Mouse (Mus musculus) kidney, embryonic 16.5 days (tissue): ENCODE data around the gene Krtap4-6. TPM values are rescaled to one million over a fixed set of nuclear protein-coding genes. Genes with fewer than 3 reads are reported as not detected.
"Not testable (repeated sequence)": the region's sequence is repeated elsewhere in the genome, so short reads cannot be mapped to it uniquely, and the experiment has no call there.

ENCODE experiments used
- ATAC-seq: fragments of 200-750 bp; cut with Nextera tagmentation; 2 replicates; pipeline ENCODE4 v1.8.0; 2017; ENCODE audit warnings: moderate TSS enrichment; ENCODE audit not compliant: low FRiP score, low TSS enrichment
- H3K27ac ChIP-seq: fragments of 300-500 bp; sonication (generic); 2 replicates; pipeline ENCODE4 v1.5.1; 2014; ENCODE audit warnings: low read length
- H3K27me3 ChIP-seq: fragments of 300-500 bp; sonication (generic); 2 replicates; pipeline ENCODE4 v1.6.1; 2014; ENCODE audit warnings: low read length, control low read depth, mixed read lengths; ENCODE audit not compliant: insufficient read depth
- H3K36me3 ChIP-seq: fragments of 300-500 bp; sonication (generic); 2 replicates; pipeline ENCODE4 v1.6.1; 2014; ENCODE audit warnings: low read length, control low read depth, mixed read lengths; ENCODE audit not compliant: insufficient read depth
- H3K4me1 ChIP-seq: fragments of 300-500 bp; sonication (generic); 2 replicates; pipeline ENCODE4 v1.6.1; 2014; ENCODE audit warnings: low read length, control low read depth, mixed read lengths; ENCODE audit not compliant: insufficient read depth
- H3K4me2 ChIP-seq: fragments of 300-500 bp; sonication (generic); replicated peaks from 2 replicates; pipeline ENCODE4 v1.6.1; 2014; ENCODE audit warnings: low read depth, low read length
- H3K4me3 ChIP-seq: fragments of 300-500 bp; sonication (generic); 2 replicates; pipeline ENCODE4 v1.5.1; 2014; ENCODE audit warnings: mild to moderate bottlenecking, low read length
- H3K9ac ChIP-seq: fragments of 300-500 bp; sonication (generic); replicated peaks from 2 replicates; pipeline ENCODE4 v1.6.1; 2014; ENCODE audit warnings: low read length
- H3K9me3 ChIP-seq: fragments of 300-500 bp; sonication (generic); 2 replicates; pipeline ENCODE4 v1.6.1; 2016; ENCODE audit warnings: low read length, control low read depth
- WGBS: fragments of 180-500 bp; shearing (Covaris S2); extraction: QIAGEN DNeasy Blood & Tissue Kit; methylation state at CpG from one replicate; pipeline ENCODE4 v1.1.7; 2014; 5-methylcytosine and 5-hydroxymethylcytosine counted together
- polyA plus RNA-seq: library from polyadenylated mRNA; unstranded; fragments of >200 nt; fragmentation: Nextera tagmentation; extraction: Ambion mirVana; gene quantifications from 2 replicates; pipeline ENCODE4 v1.2.1, GENCODE M21; 2015

Krtap4-6 gene
- polyA plus RNA-seq: not detected in 2 replicates

- Histone ChIP-seq H3K4me2 (no peak within 1 kb of the TSS), H3K9ac (no peak within 1 kb of the TSS), H3K9me3 (no peaks in the 10 kb centered on the region), H3K27ac (no peak within 1 kb of the TSS), H3K36me3 (no peaks in the 10 kb centered on the region), H3K4me1 (no peaks in the 10 kb centered on the region), H3K27me3 (no peaks in the 10 kb centered on the region), H3K4me3 (no peak within 1 kb of the TSS)
- ATAC-seq: no peak
These were observed at the start of gene Krtap4-6 for GRCm38 (mm10) chr11:99665860-99666259. Krtap4-6 (minus strand) TSS chr11:99665960.

DNA sequence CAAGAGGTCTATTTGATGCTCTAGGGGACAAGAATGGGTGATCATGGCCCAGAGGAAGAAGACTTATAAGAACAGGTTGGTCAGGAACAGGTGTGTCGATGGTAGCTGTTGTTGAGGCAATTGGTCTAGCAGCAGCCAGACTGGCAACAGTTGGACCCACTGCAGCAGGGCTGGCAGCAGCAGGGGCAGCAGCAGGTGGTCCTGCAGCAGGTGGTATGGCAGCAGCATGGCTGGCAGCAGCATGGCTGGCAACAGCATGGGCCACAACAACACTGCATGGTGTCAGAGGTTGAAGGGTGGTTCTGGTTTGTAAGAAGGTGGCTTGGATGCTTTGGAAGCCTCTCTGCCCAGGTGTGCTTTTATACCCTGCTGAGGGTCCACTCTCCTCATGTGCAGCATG, 24.7 kb upstream of the Krtap4-6 start, which contains the start of gene Gm14190:
Gene Gm14190, minus strand, starts transcription at position 278 of the 400 bp plus-strand sequence.
- no peak for ATAC-seq
- H3K4me3 ChIP-seq: no peak within 1 kb of the TSS
- no peak within 1 kb of the TSS for H3K4me2 ChIP-seq
- 95% methylated on average over 1 of the region's 1 CpGs for WGBS
- H3K27me3 ChIP-seq: no peaks in the 10 kb centered on the region
- no peaks in the 10 kb centered on the region for H3K9me3 ChIP-seq
- H3K36me3 ChIP-seq: no peaks in the 10 kb centered on the region
- no peak within 1 kb of the TSS for H3K9ac ChIP-seq
- H3K4me1 ChIP-seq: no peaks in the 10 kb centered on the region
- no peak within 1 kb of the TSS for H3K27ac ChIP-seq

DNA sequence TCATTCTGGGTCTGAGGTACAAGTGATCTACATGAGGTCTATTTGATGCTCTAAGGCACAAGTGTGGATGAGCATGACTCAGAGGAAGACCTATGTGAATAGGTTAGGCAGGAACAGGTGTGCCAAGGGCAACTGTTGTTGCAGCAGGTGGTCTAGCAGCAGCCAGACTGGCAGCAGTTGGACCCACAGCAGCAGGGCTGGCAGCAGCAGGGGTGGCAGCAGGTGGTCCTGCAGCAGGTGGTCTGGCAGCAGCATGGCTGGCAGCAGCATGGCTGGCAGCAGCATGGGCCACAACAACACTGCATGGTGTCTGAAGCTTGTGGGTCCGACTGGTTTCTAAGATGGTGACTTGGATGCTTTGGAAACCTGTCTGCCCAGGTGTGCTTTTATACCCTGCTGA, 19.5 kb upstream of the Krtap4-6 start:
- not testable (repeated sequence) for H3K4me1 ChIP-seq, H3K27me3 ChIP-seq, H3K9me3 ChIP-seq, ATAC-seq, H3K27ac ChIP-seq, H3K4me3 ChIP-seq, H3K36me3 ChIP-seq, H3K9ac ChIP-seq, H3K4me2 ChIP-seq
- WGBS: 83% methylated on average over 1 of the region's 1 CpGs

DNA sequence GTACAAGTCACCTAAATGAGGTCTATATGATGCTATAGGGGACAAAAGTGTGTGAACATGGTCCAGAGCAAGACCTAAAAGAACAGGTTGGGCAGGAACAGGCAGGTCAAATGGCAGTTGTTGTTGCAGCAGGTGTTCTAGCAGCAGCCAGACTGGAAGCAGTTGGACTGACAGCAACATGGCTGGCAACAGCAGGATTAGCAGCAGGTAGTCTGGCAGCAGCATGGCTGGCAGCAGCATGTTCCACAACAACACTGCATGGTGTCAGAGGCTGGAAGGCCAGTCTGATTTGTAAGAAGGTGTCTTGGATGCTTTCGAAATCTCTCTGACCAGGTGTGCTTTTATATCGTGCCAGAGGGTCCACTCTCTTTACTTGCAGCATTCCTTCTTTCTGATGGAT, 17.7 kb upstream of the Krtap4-6 start:
- 84% methylated on average over 2 of the region's 2 CpGs for WGBS
- H3K27ac ChIP-seq: no peak overlapping the region
- no peaks in the 10 kb centered on the region for H3K27me3 ChIP-seq
- H3K4me2 ChIP-seq: no peak overlapping the region
- H3K4me3 ChIP-seq: no peak overlapping the region
- no peaks in the 10 kb centered on the region for H3K4me1 ChIP-seq
- no peak overlapping the region for H3K9ac ChIP-seq
- no peaks in the 10 kb centered on the region for H3K9me3 ChIP-seq
- no peaks in the 10 kb centered on the region for H3K36me3 ChIP-seq
- ATAC-seq: no peak

DNA sequence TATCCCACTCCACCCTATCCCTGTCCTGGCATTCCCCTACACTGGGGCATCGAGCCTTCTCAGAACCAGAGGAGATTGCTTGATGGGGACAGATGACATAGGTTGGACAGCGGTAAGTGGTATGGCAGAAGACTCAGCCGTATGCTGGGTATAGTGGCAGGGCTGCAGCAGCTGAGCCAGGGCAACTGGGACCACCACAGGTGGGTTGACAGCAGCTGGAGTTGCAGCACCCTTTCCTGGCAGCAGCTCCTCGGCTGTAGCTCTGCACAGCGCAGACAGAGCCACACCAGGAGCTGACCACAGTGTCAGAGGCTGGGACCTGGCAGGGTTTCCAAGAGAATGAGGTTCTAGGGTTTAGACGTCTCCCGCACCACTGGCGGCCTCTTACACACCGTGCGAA, 3.0 kb downstream of the Krtap4-6 start:
- Histone ChIP-seq H3K36me3 (no peaks in the 10 kb centered on the region), H3K4me2 (no peak overlapping the region), H3K4me1 (no peaks in the 10 kb centered on the region), H3K9me3 (no peaks in the 10 kb centered on the region), H3K4me3 (no peak overlapping the region), H3K9ac (no peak overlapping the region), H3K27me3 (no peaks in the 10 kb centered on the region), H3K27ac (no peak overlapping the region)
- 84% methylated on average over 10 of the region's 10 CpGs for WGBS
- ATAC-seq: no peak

DNA sequence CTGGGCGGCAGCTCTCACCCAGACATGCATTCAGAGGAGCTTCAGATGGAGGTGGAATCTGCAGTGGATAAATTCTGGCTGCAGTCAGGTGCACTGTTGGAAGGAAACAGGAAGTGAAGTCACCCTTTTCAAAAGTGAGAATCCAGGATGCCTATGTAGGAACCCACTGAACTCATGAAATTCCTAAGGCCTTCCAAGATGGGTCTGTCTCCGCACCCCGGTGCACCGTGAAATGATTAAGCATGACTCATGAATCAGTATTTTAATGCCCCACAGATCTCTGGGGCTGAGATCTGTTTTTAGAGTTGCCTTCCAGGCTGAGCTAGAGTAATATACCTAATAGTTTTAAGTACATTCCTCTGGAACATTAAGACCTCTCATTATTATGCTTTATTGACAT, 6.5 kb downstream of the Krtap4-6 start:
- H3K9ac ChIP-seq: no peak overlapping the region
- H3K27me3 ChIP-seq: no peaks in the 10 kb centered on the region
- H3K4me1 ChIP-seq: no peaks in the 10 kb centered on the region
- no peaks in the 10 kb centered on the region for H3K36me3 ChIP-seq
- no peak overlapping the region for H3K4me2 ChIP-seq
- 76% methylated on average over 4 of the region's 4 CpGs for WGBS
- H3K27ac ChIP-seq: no peak overlapping the region
- H3K9me3 ChIP-seq: no peaks in the 10 kb centered on the region
- ATAC-seq: no peak
- no peak overlapping the region for H3K4me3 ChIP-seq

GRCm38 (mm10) chr11:99658467-99659010, 7.2 kb downstream of the Krtap4-6 start, which contains the start of gene Gm11563:
Gm11563 (minus strand) TSS chr11:99658960.
- H3K9me3 ChIP-seq, H3K27ac ChIP-seq, H3K4me1 ChIP-seq, H3K4me3 ChIP-seq, ATAC-seq, H3K9ac ChIP-seq, H3K36me3 ChIP-seq, H3K27me3 ChIP-seq, H3K4me2 ChIP-seq: not testable (repeated sequence)
- 52% methylated on average over 10 of the region's 10 CpGs for WGBS

- no peaks in the 10 kb centered on the region for H3K27me3 ChIP-seq
- H3K36me3 ChIP-seq: no peaks in the 10 kb centered on the region
- H3K4me1 ChIP-seq: no peaks in the 10 kb centered on the region
- no peak overlapping the region for H3K4me3 ChIP-seq
- H3K4me2 ChIP-seq: no peak overlapping the region
- ATAC-seq: no peak
- H3K9me3 ChIP-seq: no peaks in the 10 kb centered on the region
- H3K9ac ChIP-seq: no peak overlapping the region
- 32% methylated on average over 5 of the region's 5 CpGs for WGBS
- H3K27ac ChIP-seq: no peak overlapping the region
These were observed 8.7 kb downstream of the Krtap4-6 start for GRCm38 (mm10) chr11:99657051-99657450.

- Histone ChIP-seq H3K27ac (no peak within 1 kb of the TSS), H3K9me3 (no peaks in the 10 kb centered on the region), H3K9ac (no peak within 1 kb of the TSS), H3K27me3 (no peaks in the 10 kb centered on the region), H3K4me1 (no peaks in the 10 kb centered on the region), H3K36me3 (no peaks in the 10 kb centered on the region), H3K4me2 (no peak within 1 kb of the TSS), H3K4me3 (no peak within 1 kb of the TSS)
- 69% methylated on average over 2 of the region's 2 CpGs for WGBS
- no peak for ATAC-seq
These were observed 15.6 kb downstream of the Krtap4-6 start, which contains the start of gene Gm11555 for GRCm38 (mm10) chr11:99650136-99650535. Gm11555 (minus strand) TSS chr11:99650236.

GRCm38 (mm10) chr11:99646444-99646843, 19.3 kb downstream of the Krtap4-6 start:
- Histone ChIP-seq H3K4me2 (no peak overlapping the region), H3K36me3 (no peaks in the 10 kb centered on the region), H3K4me3 (no peak overlapping the region), H3K9me3 (no peaks in the 10 kb centered on the region), H3K9ac (no peak overlapping the region), H3K27ac (no peak overlapping the region), H3K27me3 (no peaks in the 10 kb centered on the region), H3K4me1 (no peaks in the 10 kb centered on the region)
- ATAC-seq: no peak
- WGBS: 80% methylated on average over 15 of the region's 15 CpGs
